Mouse (Mus musculus) embryonic facial prominence, embryonic 14.5 days (tissue): ENCODE measurements around the gene Syde1. TPM values are rescaled to one million over a fixed set of nuclear protein-coding genes. Genes with fewer than 3 reads are reported as not detected.
"Not testable (repeated sequence)": the region's sequence is repeated elsewhere in the genome, so short reads cannot be mapped to it uniquely, and the experiment has no call there.

Source experiments
- ATAC-seq: fragments of 200-750 bp; cut with Nextera tagmentation; 2 replicates; pipeline ENCODE4 v1.8.0; 2017; ENCODE audit warnings: low read depth, moderate number of reproducible peaks, moderate TSS enrichment
- DNase-seq: peaks from one replicate; pipeline ENCODE4 v3.0.0-alpha.2; 2015; ENCODE audit warnings: low spot score
- H3K27ac ChIP-seq: fragments of 300-500 bp; sonication (generic); replicated peaks from 2 replicates; pipeline ENCODE4 v1.5.1; 2014; ENCODE audit warnings: low read depth, mild to moderate bottlenecking, low read length, moderate library complexity
- H3K27me3 ChIP-seq: fragments of 300-500 bp; sonication (generic); replicated peaks from 2 replicates; pipeline ENCODE4 v1.6.1; 2014; ENCODE audit warnings: low read length; ENCODE audit not compliant: control insufficient read depth, insufficient read depth
- H3K36me3 ChIP-seq: fragments of 300-500 bp; sonication (generic); 2 replicates; pipeline ENCODE4 v1.6.1; 2014; ENCODE audit warnings: low read length, mixed read lengths; ENCODE audit not compliant: control insufficient read depth, insufficient read depth
- H3K4me1 ChIP-seq: fragments of 300-500 bp; sonication (generic); 2 replicates; pipeline ENCODE4 v1.6.1; 2014; ENCODE audit warnings: antibody characterized with exemption, low read length; ENCODE audit not compliant: control insufficient read depth, insufficient read depth
- H3K4me2 ChIP-seq: fragments of 300-500 bp; sonication (generic); 2 replicates; pipeline ENCODE4 v1.6.1; 2014; ENCODE audit warnings: low read depth, mild to moderate bottlenecking, low read length, moderate library complexity, mixed read lengths
- H3K4me3 ChIP-seq: fragments of 300-500 bp; sonication (generic); 2 replicates; pipeline ENCODE4 v1.5.1; 2014; ENCODE audit warnings: low read depth, mild to moderate bottlenecking, low read length
- H3K9ac ChIP-seq: fragments of 300-500 bp; sonication (generic); 2 replicates; pipeline ENCODE4 v1.6.1; 2014; ENCODE audit warnings: low read depth, mild to moderate bottlenecking, low read length, moderate library complexity, mixed read lengths
- H3K9me3 ChIP-seq: fragments of 300-500 bp; sonication (generic); 2 replicates; pipeline ENCODE4 v1.6.1; 2016; ENCODE audit warnings: low read length; ENCODE audit not compliant: control insufficient read depth
- WGBS: fragments of 180-500 bp; shearing (Covaris S2); extraction: QIAGEN DNeasy Blood & Tissue Kit; methylation state at CpG from one replicate; pipeline ENCODE4 v1.1.7; 2014; 5-methylcytosine and 5-hydroxymethylcytosine counted together
- polyA plus RNA-seq: library from polyadenylated mRNA; unstranded; fragments of >200 nt; fragmentation: Nextera tagmentation; extraction: Ambion mirVana; gene quantifications from 2 replicates; pipeline ENCODE4 v1.2.1, GENCODE M21; 2014

Syde1 gene
- 19.6 and 20.6 TPM in 2 replicates for polyA plus RNA-seq

GRCm38 (mm10) chr10:78591406-78592328 lies at the start of gene Syde1:
Gene Syde1, minus strand, starts transcription at chr10:78591964.
- Histone ChIP-seq H3K9me3 (no peaks in the 10 kb centered on the region), H3K9ac (peak within 1 kb of the TSS; percentile 87), H3K4me1 (0 out of 2 replicates have a peak, but pooled peaks cover 6% of the 10 kb centered on the region), H3K36me3 (peaks cover 29% of the 10 kb centered on the region), H3K27me3 (no peaks in the 10 kb centered on the region), H3K27ac (peak within 1 kb of the TSS; percentile 89), H3K4me2 (peak within 1 kb of the TSS; percentile 74), H3K4me3 (peak within 1 kb of the TSS; percentile 69)
- DNase-seq (peak; percentile 85), ATAC-seq (peak; percentile 85)
- 4% methylated on average over 32 of the region's 54 CpGs for WGBS

GRCm38 (mm10) chr10:78632311-78632710 lies 40.5 kb upstream of the Syde1 start:
- Histone ChIP-seq H3K36me3 (no peaks in the 10 kb centered on the region), H3K4me1 (no peaks in the 10 kb centered on the region), H3K4me3 (no peak overlapping the region), H3K4me2 (no peak overlapping the region), H3K9me3 (no peaks in the 10 kb centered on the region), H3K27me3 (no peaks in the 10 kb centered on the region), H3K27ac (no peak overlapping the region), H3K9ac (no peak overlapping the region)
- ATAC-seq, result no peak
- WGBS, result 24% methylated on average over 6 of the region's 6 CpGs
- DNase-seq, result peak; percentile 43

- DNase-seq (no peak), ATAC-seq (no peak)
- Histone ChIP-seq H3K36me3 (no peaks in the 10 kb centered on the region), H3K4me3 (no peak overlapping the region), H3K9ac (no peak overlapping the region), H3K27me3 (no peaks in the 10 kb centered on the region), H3K9me3 (no peaks in the 10 kb centered on the region), H3K27ac (no peak overlapping the region), H3K4me2 (no peak overlapping the region), H3K4me1 (no peaks in the 10 kb centered on the region)
- 79% methylated on average over 4 of the region's 4 CpGs for WGBS
These were observed 38.4 kb upstream of the Syde1 start for GRCm38 (mm10) chr10:78630194-78630593.

GRCm38 (mm10) chr10:78623143-78623542 lies 31.4 kb upstream of the Syde1 start:
- not testable (repeated sequence) for H3K27ac ChIP-seq, H3K36me3 ChIP-seq, ATAC-seq, H3K9ac ChIP-seq, DNase-seq, H3K4me1 ChIP-seq, H3K27me3 ChIP-seq, H3K4me2 ChIP-seq, H3K4me3 ChIP-seq, H3K9me3 ChIP-seq
- WGBS, result 79% methylated on average over 3 of the region's 3 CpGs

- Histone ChIP-seq H3K4me1 (no peaks in the 10 kb centered on the region), H3K36me3 (no peaks in the 10 kb centered on the region), H3K27me3 (no peaks in the 10 kb centered on the region), H3K4me2 (no peak within 1 kb of the TSS), H3K27ac (no peak within 1 kb of the TSS), H3K9me3 (no peaks in the 10 kb centered on the region), H3K4me3 (no peak within 1 kb of the TSS), H3K9ac (no peak within 1 kb of the TSS)
- ATAC-seq (no peak), DNase-seq (no peak)
- WGBS, result 82% methylated on average over 1 of the region's 1 CpGs
These were observed 26.2 kb upstream of the Syde1 start, which contains the start of gene Olfr1357 for GRCm38 (mm10) chr10:78617974-78618373. Gene Olfr1357, minus strand, starts transcription at chr10:78618074.

GRCm38 (mm10) chr10:78607602-78608001 lies 15.8 kb upstream of the Syde1 start:
- ATAC-seq, result no peak
- Histone ChIP-seq H3K9me3 (no peaks in the 10 kb centered on the region), H3K36me3 (no peaks in the 10 kb centered on the region), H3K9ac (no peak overlapping the region), H3K4me3 (no peak overlapping the region), H3K27ac (no peak overlapping the region), H3K27me3 (no peaks in the 10 kb centered on the region), H3K4me2 (no peak overlapping the region), H3K4me1 (no peaks in the 10 kb centered on the region)
- WGBS, result 75% methylated on average over 3 of the region's 3 CpGs
- no peak for DNase-seq

GRCm38 (mm10) chr10:78605080-78605479 lies 13.3 kb upstream of the Syde1 start:
- Histone ChIP-seq H3K4me2 (no peak overlapping the region), H3K9me3 (no peaks in the 10 kb centered on the region), H3K27me3 (no peaks in the 10 kb centered on the region), H3K36me3 (no peaks in the 10 kb centered on the region), H3K27ac (no peak overlapping the region), H3K9ac (no peak overlapping the region), H3K4me3 (no peak overlapping the region), H3K4me1 (no peaks in the 10 kb centered on the region)
- 38% methylated on average over 3 of the region's 3 CpGs for WGBS
- no peak for ATAC-seq
- peak; percentile 53 for DNase-seq

- no peaks in the 10 kb centered on the region for H3K4me1 ChIP-seq
- H3K9me3 ChIP-seq, result no peaks in the 10 kb centered on the region
- H3K27ac ChIP-seq, result no peak overlapping the region
- H3K27me3 ChIP-seq, result no peaks in the 10 kb centered on the region
- H3K4me3 ChIP-seq, result no peak overlapping the region
- no peaks in the 10 kb centered on the region for H3K36me3 ChIP-seq
- no peak overlapping the region for H3K4me2 ChIP-seq
- no peak overlapping the region for H3K9ac ChIP-seq
- WGBS, result 90% methylated on average over 5 of the region's 5 CpGs
- no peak for DNase-seq
- no peak for ATAC-seq
These were observed 8.1 kb upstream of the Syde1 start for GRCm38 (mm10) chr10:78599865-78600264.

- Histone ChIP-seq H3K9me3 (no peaks in the 10 kb centered on the region), H3K4me3 (no peak overlapping the region), H3K27me3 (no peaks in the 10 kb centered on the region), H3K4me1 (0 out of 2 replicates have a peak, but pooled peaks cover 6% of the 10 kb centered on the region), H3K9ac (no peak overlapping the region), H3K36me3 (peaks cover 4% of the 10 kb centered on the region), H3K4me2 (no peak overlapping the region), H3K27ac (no peak overlapping the region)
- DNase-seq (no peak), ATAC-seq (no peak)
These were observed 2.8 kb upstream of the Syde1 start for GRCm38 (mm10) chr10:78594566-78594965.
